Mouse (Mus musculus) megakaryocyte-erythroid progenitor cell, adult 5-6 weeks (primary cell): ENCODE data around the gene BC067074. TPM values are rescaled to one million over a fixed set of nuclear protein-coding genes. Genes with fewer than 3 reads are reported as not detected.
A peak's percentile ranks its signal among the peaks of the same experiment; 100 is the strongest.
"Not testable (repeated sequence)": the region's sequence is repeated elsewhere in the genome, so short reads cannot be mapped to it uniquely, and the experiment has no call there.

Source experiments
- ATAC-seq: replicated peaks from 2 replicates; pipeline ENCODE4 v1.8.0; 2016; ENCODE audit warnings: mild to moderate bottlenecking, inconsistent platforms; ENCODE audit not compliant: severe bottlenecking, poor library complexity, low FRiP score, low TSS enrichment
- total RNA-seq, 2 experiments: library from RNA; stranded (forward) in 1 of 2; stranded (reverse) in 1 of 2; fragments of 200-1000, 215-1000 nt in 1 of 2; fragments of >200 nt in 1 of 2; fragmentation: Nextera tagmentation in 1 of 2; gene quantifications; 2 replicates each; pipeline ENCODE4 v1.2.3; 2014 to 2017

BC067074 gene
- total RNA-seq, 2 experiments from 2014 or later = not detected

DNA sequence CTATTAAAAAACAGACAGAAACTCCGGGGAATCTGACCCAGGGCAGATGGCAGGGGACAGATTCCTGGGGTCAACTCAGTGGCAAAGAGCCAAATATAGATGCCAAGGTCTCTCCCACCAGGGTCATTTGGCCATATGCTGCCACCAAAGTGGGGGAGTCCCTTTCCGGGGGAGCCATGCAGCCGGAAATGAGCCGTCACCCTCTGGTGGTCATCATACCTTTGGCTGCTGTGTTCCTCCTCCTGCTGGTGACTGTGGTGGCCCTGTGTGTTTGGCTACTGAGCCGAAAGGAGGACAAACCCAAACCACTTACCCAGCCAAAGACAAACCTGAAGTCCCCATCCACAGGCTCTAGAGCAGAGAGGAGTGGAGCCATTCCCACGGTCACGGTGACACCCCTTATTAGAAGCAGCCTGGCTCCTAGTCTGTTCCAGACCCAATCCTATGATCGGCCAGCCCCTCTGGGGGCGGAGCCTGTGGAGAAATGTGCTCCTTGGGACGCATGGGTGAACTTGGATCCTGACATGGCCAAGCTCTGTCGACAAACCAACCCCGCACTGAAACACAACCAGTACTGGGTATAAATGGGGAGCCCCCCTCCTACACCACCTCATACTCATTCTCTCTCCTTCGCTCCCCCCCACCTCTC, 76.1 kb downstream of the BC067074 start:
- 0 out of 2 replicates have a peak, but pooled peaks have one; percentile 37 for ATAC-seq

DNA sequence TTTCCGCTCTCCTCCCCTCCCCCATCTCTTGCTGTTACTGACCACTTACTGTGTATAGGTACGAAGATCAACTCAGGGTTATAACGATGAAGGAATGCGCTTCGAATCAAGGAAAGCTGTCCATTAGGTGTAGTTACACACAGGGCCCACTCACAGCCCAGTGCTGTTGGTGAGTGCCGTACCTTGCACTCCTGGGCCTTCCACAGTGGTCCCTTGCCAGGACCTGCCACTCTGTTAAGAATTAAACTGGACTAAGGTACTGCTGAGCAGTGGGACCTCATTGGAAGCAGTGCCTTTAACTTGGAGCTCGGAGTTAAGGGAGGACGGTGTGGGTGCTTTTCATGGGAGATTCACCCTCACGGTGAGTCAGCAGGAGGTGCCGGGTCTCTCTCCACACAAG, 76.7 kb downstream of the BC067074 start:
- no peak for ATAC-seq

- no peak for ATAC-seq
Observed at GRCm38 (mm10) chr13:113373291-113374083, 80.5 kb downstream of the BC067074 start.

DNA sequence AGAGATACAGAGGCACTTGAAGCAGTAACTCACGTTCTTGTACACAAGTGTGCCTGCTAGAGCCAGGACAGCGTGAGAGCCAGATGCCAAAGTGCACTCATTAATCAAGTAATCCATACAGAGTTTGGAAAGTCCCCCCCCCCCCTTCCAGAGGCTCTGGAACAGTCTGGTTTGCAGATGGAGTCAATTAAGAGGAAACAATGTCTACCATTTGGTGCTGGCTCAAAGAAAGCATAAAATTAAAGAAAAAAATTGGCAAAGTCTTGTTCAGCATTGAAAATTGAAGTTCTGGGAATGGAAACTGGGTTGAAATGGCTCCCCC, 81.1 kb downstream of the BC067074 start:
- ATAC-seq = no peak

GRCm38 (mm10) chr13:113377631-113378030, 84.7 kb downstream of the BC067074 start:
- no peak for ATAC-seq

DNA sequence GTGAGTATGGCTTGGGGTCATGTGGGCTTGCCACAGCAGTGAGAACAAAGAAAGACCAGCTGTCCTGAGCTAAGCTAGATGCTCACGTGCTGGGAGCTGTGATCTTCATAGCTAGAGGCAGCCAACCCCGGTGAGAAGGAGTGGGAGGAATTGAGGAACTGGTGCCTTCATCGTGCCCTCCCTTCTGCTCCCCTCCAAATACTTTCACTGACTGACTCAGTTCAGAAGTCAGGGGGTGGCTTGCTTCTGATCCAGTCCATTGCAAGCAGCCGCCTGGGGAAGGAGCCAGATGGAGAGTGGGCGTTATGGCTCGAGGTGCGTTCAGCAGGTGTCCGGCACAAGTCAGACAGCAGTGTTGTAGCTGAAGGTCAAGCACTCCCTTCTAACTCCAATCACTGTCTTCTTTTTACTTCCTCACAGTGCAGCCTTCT, 86.0 kb downstream of the BC067074 start:
- ATAC-seq = no peak

DNA sequence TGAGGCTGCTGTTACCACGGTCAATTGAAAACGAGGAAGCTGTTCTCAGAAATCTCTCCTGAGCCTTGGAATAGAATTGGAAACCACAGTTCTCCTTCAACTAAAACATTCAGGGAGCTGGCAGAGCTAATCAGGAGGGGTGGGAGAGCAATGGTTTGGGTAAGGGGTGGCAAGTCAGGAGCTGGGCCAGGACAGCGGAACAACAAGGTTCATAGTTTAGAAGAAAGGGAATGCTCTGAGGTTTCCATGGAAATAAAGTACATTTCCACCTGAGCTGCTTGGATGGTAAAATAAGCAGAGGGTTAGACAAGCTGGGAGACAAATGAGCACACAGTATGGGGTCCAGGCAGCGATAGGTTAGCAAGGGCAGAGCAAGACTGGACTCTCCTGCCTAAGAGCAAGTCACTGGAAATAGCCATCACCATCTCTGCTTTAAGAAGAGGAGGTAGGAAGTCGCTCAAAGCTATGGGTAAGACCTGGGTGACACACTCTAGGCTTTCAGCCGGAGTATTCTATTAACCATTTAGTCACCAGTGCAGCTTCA, 86.9 kb downstream of the BC067074 start:
- no peak for ATAC-seq

DNA sequence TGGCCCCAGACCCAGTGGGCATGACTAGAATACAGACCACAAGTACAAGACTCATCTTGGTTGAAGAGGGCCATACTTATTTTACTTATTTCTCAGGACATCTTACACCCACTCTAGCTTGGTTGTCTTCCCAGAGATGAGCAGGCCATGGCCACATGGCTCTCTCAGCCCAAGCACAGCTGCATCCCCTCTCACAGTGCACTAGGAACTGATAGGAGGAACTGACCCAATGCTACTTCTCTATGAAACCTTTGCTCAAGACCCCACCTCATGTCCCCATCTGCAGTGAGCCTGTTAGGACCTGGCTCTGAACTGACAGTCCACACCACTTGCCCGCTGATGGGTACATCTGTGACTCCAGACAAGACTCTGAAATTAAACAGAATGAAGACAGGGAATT, 88.8 kb downstream of the BC067074 start:
- no peak for ATAC-seq

DNA sequence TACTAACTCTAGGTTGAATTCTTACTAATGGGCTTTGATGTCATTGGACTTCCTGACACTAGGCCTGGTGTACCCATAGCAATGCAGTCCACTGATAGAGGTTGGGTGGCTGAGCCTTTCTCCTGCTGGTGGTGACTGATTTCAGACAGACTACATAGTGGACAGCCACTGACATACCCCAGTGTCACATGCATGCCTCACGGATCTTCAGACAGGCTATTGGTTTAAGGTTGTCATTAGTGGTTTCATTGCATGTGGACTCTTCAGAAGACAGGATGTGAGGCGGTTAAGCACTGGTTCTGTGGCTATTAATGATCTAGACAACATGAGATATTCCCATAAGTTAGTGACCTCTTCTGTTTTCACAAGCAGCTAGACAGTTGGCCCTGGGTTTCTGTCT, 89.2 kb downstream of the BC067074 start:
- no peak for ATAC-seq

DNA sequence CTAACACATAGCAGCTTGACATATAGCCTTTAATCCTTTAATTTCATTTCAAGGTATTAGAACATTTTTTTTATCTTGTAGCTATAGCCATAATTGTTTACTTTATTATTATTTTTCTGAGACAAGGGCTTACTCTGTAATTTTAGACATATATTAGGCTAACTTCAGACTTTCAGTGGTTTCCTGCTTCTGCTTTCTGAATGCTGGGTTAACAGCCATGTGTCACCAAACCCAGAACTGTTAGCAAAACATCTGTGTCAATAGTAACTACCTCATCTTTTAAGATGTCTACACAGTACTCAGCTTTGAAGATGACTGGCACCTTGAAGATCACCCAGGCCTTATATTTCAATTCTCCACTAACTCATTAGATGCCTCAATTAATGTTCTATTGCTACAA, 89.8 kb downstream of the BC067074 start:
- not testable (repeated sequence) for ATAC-seq

DNA sequence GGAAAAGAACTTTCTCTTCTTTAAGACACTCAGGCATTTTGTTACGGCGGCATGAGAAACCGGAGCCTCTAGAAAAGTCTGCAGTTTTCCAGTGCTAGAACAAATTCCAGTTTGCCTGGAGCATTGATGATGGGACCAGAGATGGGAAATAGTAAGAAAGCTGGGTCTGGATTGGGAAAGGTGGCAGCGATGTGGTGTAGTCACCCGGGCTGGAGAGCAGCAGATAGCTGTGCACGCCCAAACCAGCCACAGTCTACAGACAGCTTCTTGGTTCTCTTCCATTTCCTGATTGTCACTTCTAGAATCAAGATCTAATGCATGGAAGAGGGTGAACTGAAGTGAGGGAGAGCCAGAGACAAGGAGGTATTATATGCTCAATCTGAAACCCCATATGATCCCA, 100.4 kb downstream of the BC067074 start:
- no peak for ATAC-seq

DNA sequence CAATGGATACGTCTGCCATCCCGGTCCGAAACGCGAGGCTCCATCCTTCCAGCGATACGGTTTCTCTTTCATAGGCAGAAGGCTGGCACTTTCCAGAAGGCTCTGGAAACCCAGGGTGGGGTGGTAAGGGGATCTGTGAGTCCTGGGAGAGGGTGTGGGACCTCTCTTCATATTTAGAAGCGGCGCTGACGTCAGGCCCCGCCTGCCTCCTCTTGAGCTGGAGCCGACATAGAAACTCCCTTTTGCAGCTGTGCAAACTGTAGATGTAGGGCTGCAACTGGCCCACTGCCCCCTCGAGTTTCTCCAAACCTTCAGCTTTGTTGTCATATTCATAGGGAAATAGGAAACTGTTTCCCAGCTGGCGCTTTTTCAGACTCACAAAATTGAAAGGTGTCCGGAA, 101.6 kb downstream of the BC067074 start:
- no peak for ATAC-seq

- no peak for ATAC-seq
Observed at GRCm38 (mm10) chr13:113397006-113397520, 104.1 kb downstream of the BC067074 start.

DNA sequence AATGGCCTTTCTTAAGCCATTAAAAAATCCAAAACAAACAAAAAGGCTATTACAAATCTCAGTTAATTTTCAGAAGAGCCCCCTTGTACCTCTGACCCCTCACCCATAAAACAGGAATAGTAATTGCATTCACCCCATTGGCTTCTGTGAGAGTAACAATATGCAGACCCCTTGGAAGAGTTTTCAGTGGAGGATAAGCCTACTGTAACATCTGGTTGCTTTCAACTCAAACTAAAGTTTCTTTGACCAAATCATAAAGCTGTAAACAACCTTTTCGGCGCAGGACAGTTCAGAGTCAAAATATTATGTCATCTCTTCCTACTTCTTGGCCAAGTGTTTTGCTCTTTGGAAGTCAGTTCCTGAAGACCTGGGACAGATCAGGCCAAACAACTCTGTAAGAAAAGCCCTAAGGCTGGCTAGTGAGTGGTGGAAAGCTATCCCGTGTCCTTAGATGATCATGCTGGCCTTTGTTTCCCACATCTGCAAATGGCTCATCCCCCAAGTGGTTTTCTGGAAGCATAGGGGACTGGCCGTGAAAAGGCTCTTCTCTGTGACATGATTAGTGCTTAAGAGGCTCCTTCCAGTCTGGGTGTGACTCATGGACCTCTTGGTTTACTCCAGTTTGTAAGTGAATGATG, 108.5 kb downstream of the BC067074 start:
- no peak for ATAC-seq

DNA sequence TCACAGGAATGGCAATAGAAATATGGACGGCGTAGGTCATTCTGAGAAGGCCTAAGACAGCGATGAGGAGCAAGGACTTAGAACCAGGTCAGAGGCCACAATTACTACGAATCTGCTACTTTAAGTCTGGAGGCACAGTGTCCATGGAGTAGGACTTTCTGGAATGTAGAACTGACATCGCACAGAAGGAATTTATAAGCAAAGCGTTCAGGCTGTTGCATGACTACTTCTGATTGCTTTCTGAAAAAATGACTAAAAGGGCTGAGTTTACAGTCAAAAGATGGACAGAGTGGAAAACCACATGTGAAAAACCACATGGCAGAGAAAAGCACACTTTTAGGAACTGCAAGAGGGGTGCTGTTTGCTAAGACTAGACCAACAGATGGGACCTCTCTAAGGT, 110.7 kb downstream of the BC067074 start:
- no peak for ATAC-seq

DNA sequence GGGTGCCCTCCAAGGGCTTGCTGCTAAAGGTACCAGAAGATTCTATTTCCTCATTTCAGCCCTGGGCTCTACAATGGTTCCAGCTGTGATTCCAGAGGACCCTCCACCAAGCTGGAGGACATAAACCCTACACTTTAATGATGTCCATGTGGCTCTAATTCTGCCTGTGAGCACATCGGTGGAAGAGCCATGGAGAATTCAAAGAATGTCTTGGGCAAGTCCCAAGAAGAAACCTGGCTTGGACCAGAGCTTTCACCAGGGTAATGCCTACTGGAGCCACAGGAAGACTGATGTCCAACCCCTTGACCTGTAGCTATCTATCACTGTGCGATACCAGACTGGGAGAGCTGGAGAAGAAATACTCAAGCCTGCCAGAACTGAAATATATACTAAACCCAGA, 111.2 kb downstream of the BC067074 start:
- no peak for ATAC-seq

DNA sequence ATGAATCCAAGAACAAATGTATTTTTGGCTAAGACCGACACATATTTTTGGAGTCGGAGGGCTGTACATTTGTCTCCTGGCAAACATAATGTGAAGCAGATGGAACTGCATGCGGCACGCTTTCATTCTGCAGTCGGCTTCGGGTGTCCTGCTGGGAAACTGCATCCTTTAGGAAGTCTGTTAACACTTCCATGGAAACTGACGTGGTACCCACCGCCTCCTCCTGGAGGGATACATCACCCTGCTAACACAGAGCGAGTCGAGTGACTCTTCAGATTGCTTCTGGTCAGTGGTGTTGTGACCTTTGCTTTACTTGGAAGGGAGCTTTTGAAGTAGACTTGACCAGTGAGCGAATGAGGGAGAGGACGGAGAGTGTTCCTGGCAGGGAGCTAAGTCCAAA, 117.0 kb downstream of the BC067074 start:
- no peak for ATAC-seq

GRCm38 (mm10) chr13:113415527-113415926, 122.6 kb downstream of the BC067074 start:
- no peak for ATAC-seq

DNA sequence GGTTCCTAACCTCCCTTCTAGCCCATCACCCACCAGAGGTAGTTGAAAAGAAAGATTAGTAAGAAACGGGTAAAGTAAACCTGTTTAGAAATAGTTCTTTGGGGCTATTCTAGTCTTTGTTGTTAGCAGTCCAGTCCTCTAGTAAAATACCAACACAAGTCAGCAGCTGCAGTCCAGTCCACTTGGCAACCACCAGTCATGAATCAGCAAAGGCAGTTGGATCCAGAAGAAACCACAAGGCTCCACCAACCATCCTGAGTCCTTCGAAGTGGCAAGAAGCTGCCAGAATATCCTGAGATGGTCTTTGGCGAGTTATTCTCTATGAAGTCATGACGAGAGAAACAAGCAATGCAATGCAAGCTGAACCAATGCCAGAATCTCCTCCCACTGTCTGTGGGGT, 124.0 kb downstream of the BC067074 start:
- ATAC-seq = no peak

GRCm38 (mm10) chr13:113417757-113418483, 125.0 kb downstream of the BC067074 start:
- peak; percentile 58 for ATAC-seq
